Mouse (Mus musculus) cerebellum, adult 18-20 months (tissue): ENCODE measurements around the gene Zfp423.

Source experiments
- DNase-seq, 2 experiments: peaks; one replicate each; pipeline ENCODE4 v3.0.0; 2021

Zfp423 gene

GRCm38 (mm10) chr8:87662307-87662771 is 297.1 kb downstream of the Zfp423 start:
- no peak for DNase-seq

DNA sequence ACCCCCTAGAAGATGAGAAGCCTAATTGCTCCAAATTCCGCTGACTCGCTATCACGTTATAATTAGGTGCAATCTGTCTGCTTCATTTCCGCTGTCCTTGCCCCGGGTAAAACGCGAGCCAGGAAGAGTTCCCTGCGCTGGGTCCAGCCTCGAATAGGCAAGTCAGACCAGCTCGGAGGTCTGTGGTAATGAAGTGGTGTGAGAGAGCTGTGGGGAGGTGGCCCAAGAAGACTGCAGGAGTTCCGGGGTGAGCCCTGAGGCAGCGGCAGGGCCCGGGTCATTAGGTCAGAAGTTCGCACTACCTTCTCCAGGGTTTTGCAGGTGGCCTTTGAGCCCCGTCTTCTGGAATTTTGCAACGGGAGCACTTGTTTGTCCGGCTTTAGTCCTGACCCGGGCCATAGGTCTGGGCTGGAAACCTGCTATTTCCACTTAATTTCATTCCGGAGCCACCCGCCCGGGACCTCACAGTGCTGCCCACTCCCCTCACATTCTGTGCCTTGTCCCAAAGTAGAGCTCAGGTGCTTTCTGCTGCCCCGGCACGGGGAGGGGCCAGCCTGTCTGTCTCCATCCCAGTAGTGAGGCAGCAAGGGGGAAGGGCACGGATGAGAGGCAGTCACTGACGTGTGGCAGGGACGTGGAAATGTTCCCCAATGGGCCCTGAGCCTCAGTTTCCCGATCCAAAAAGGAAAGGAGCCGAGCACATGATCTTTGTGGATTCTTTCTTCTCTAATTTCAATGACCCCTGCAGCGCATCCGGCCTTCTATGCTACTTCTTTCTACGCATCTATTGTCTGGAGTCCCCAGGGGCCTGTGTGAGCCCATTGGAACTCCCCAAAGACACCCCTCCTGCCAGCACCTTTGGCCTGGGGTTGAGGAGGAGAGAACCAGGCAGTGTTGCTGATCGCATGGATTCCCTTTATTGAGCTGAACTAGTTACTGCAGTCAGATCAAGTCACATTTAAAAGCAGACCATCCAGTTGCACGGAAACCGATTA is 298.2 kb downstream of the Zfp423 start:
- DNase-seq = no peak

- DNase-seq = no peak
Measured at GRCm38 (mm10) chr8:87660029-87660915, 299.1 kb downstream of the Zfp423 start.

- DNase-seq = no peak
Measured at GRCm38 (mm10) chr8:87657488-87657887, 301.9 kb downstream of the Zfp423 start.

- DNase-seq = peak; percentile 63 to 65
Measured at GRCm38 (mm10) chr8:87656484-87657230, 302.7 kb downstream of the Zfp423 start.

GRCm38 (mm10) chr8:87655946-87656345 is 303.4 kb downstream of the Zfp423 start:
- DNase-seq = no peak

DNA sequence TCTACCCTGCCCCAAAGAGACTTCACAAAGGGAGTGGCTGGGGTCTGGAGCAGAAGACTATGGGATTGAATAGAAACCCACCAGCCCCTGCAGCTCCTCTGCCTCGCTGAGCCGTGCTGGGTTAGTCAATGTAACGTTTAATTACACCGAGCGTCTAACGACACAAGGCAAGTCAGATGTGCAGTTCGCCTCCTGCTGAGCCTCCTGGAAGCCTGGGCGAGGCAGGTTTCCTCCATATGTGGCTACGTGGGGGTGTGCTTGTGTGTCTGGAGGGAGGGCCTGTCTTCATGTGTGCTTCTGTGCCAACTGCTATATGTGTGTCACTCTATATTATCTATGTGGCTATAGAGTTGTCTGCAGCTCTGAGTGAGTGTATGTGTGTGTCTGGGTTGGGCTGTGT is 311.6 kb downstream of the Zfp423 start:
- DNase-seq = no peak

DNA sequence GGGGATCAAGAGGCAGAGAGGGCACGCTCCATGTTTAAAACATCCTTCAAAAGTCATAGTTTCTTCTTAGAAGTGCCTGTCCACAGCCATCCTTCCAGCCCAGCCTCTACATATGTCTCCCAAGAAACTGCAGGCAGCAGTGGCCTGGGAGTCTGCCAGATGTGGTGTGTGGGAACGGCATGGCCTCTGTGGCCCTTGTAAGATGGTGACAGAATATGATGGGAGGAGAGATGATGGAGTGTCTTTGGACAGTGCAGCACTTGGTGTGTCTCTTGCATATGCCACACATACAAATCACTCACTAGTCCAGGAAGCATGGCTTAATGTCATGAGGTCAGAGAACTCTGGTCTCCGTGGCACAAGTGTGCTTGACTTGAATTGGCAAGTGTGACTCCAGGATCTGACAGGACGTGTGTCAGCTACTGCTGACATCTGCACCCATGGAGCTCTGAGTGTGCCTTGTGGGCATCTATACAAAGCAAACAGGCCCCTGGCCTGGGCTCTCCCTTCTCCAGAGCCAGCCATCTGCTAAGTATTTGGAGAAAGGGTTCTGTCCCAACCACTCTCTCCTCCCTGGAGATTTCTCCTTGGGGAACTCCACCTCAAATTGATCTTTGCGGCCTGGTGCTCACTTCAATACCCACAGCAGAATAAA is 313.4 kb downstream of the Zfp423 start:
- DNase-seq = peak; percentile 16 to 42

DNA sequence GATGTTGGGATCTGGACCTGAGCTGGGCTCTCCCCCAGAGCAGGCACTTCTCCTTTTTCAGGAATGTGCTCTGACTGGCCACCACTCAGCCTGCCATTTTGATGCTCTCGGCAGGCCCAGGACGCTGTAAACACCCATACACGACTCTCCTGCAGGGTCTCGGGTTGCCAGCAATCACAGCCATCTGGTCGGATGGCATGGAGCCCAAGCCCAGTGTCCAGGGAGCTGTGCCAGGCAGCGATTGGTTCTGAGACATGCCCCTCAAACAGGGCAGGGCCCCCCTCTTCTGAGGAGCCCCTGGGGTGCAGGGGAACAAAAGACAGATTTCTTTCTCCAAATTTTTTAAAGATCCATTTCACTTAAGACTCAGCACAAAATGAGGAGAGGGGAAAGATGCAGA is 314.0 kb downstream of the Zfp423 start:
- peak; percentile 66 to 77 for DNase-seq

DNA sequence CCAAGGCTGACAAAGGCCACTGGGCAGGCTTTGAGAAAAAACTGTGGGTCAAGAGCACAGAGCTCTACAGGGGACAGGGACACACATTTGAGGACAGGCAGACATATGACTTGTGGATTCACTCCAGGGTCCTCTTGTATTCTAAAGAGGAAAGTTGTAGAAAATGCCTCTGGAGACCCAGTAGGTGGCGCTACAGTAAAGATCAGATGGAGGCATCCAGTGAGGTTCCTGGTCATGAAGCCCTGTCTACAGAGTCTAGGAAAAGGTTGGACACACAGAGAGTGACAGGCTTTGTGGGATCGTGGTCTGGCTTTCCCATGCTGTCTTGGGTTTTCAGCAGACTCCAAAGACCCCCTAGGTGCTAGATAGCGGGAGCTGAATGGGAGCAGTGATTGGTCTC is 318.5 kb downstream of the Zfp423 start:
- DNase-seq = peak; percentile 58 to 69

DNA sequence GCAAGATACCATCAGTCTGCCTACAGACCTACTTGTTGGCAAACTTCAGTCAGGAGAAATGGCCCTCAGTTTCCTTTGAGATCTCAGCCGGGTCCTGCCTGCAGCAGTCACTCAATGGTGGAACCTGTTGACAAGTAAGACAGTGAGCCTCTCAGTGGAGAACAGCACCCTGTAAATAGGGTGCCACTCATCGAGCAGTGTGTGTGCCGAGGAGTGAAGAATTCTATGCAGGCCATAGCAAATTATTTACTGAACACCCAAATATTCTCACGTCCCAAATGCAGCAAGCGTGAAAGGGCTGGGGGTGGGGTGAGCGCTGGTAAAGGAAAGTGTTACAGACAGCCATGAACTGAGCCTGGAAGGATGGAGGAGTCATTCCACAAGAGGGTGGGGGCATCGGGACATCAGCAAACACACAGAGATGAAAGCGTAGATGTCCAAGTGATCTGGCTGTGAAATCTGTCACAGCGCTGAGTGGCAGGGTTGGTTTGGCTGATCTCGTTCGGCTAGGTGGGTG is 323.1 kb downstream of the Zfp423 start:
- no peak for DNase-seq

GRCm38 (mm10) chr8:87631776-87632175 is 327.6 kb downstream of the Zfp423 start:
- DNase-seq = no peak

DNA sequence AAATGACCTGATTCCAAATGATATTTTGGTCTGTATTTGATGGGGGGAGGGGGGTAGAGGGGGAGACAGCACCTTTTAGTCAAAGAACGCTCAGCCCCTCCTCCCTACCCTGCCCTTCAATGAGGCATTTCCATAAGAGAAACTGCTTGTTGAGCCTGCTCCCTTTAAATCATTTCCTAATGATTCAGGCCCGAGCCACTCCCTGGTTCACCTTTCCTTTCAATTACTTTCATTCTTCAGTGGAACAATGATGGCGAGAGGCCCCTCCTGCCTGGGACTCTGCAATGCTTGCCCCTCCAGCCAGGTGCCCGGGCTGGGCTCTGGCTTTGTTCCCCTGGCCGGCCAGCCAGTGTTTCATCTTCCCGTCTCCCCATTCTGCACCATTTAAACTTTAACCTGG is 329.7 kb downstream of the Zfp423 start:
- DNase-seq = no peak

DNA sequence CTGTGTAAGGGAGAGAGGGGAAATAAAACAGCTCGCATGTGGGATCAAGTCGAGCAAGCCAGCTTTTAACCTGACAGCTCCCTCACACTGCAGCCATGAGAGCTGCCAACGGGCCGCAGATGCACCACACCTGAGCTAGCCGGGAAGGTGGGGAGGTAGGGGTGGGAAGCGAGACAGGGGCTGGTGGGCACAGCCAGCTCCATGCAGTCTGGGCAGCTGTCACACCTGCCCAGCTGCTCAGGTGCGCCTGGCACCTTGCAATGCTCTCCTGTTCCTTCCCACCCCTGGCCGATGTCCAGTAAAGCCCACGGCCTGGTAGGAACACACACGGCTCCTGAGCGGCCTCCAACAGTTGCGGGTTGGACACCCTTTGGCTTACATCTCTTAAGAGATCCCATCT is 338.2 kb downstream of the Zfp423 start:
- DNase-seq = peak in 1 of 2 experiments; percentile 5

- DNase-seq = peak; percentile 69
Measured at GRCm38 (mm10) chr8:87620225-87620624, 339.2 kb downstream of the Zfp423 start.

DNA sequence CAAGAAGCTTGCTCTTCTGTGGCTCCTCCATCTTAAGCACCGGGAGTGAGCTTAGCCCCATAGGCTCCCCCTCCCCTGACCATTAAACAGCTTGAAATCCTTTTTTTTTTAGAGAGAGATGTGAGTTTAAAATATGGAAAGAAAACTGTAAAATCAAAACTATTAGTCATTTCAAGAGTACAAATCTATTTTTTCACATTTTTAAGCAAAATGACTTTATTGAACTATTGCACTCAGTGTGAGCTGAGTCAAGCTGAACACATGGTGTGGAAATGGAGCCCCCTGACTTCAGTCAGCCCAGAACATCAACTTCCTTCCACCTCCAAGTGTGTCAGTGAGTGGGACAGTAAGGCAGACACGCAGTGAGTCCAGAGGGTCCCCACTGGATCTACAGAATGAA is 339.9 kb downstream of the Zfp423 start:
- no peak for DNase-seq

DNA sequence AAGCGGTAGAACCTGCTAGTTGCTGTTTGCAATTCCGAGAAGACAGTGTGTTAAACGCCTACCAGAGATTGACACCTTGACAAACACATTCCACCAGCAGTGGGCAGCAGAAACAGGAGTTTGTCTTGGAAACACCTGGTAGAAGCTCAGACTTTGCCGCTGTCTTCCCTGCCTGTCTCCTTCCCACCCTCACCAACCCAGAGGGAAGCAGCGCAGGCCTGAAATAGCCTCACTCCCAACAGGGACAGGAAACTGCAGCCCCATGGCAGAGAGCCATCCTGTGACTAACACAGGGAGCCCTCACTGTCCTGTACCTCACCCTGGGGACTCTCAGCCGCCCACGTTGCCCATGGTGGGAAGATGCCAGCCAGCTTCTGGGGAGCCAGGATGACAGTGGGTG is 340.3 kb downstream of the Zfp423 start:
- DNase-seq = peak; percentile 75 to 76

GRCm38 (mm10) chr8:87613701-87614100 is 345.7 kb downstream of the Zfp423 start:
- DNase-seq = no peak
